Mouse (Mus musculus): Measurements from ENCODE around the gene Gm20388. TPM values are rescaled to one million over a fixed set of nuclear protein-coding genes. Genes with fewer than 3 reads are reported as not detected.
"Not testable (repeated sequence)": the region's sequence is repeated elsewhere in the genome, so short reads cannot be mapped to it uniquely, and the experiment has no call there.

Gm20388 gene
- polyA plus RNA-seq, 1 experiment from 2014 or later = not detected

DNA sequence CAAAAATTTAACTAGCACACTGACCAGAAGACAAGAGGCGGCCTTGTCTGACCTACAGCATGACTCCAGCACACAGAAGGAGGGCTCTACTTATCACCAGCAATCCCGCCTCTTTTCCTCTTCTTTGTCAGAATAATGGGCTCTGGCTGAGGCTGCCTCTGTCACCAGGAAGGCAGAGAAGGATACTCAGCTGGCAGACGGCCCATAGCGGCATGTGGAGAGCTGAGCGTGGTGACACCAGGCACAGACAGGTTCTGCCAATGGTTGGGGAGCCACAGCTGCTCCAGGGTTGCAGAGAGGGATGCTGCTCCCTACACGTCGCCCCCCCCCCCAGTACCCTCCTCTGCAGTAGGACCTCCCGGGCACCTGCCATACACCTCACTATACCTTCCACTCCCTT lies 450.7 kb downstream of the Gm20388 start:
- Histone ChIP-seq H3K36me3 (no peaks in the 10 kb centered on the region), H3K27ac (replicated peaks) (0 out of 2 replicates have a peak overlapping the region, but pooled peaks have one; percentile 12), H3K9me3 (no peaks in the 10 kb centered on the region), H3K4me3 (no peak overlapping the region), H3K4me1 (peaks cover 43% of the 10 kb centered on the region), H3K27me3 (replicated peaks) (peaks cover 8% of the 10 kb centered on the region; the same call in 1 of the 2 replicates), H3K9ac (no peak overlapping the region), H3K4me2 (no peak overlapping the region)
- ATAC-seq (ENCODE audit: extremely low read depth, insufficient number of reproducible peaks, low FRiP score, low TSS enrichment) = no peak
- 48% methylated on average over 8 of the region's 8 CpGs for WGBS

- no peaks in the 10 kb centered on the region for H3K36me3 ChIP-seq
- H3K4me2 ChIP-seq = no peak overlapping the region
- H3K4me1 ChIP-seq = peaks cover 60% of the 10 kb centered on the region
- peak; percentile 7; the same call in 1 of the 2 replicates for ATAC-seq (ENCODE audit: extremely low read depth, insufficient number of reproducible peaks, low FRiP score, low TSS enrichment)
- H3K4me3 ChIP-seq = no peak overlapping the region
- no peaks in the 10 kb centered on the region for H3K27me3 ChIP-seq (replicated peaks)
- H3K9me3 ChIP-seq = no peaks in the 10 kb centered on the region
- 35% methylated on average over 10 of the region's 10 CpGs for WGBS
- H3K27ac ChIP-seq (replicated peaks) = peak overlapping the region; percentile 66
- H3K9ac ChIP-seq = no peak overlapping the region
These were observed 453.0 kb downstream of the Gm20388 start for GRCm38 (mm10) chr8:120363552-120364071.

GRCm38 (mm10) chr8:120364093-120364725 lies 453.6 kb downstream of the Gm20388 start:
- Histone ChIP-seq H3K27ac (replicated peaks) (peak overlapping the region; percentile 66), H3K27me3 (replicated peaks) (no peaks in the 10 kb centered on the region), H3K9ac (no peak overlapping the region), H3K36me3 (no peaks in the 10 kb centered on the region), H3K4me1 (peaks cover 66% of the 10 kb centered on the region), H3K9me3 (no peaks in the 10 kb centered on the region), H3K4me2 (no peak overlapping the region), H3K4me3 (no peak overlapping the region)
- ATAC-seq (ENCODE audit: extremely low read depth, insufficient number of reproducible peaks, low FRiP score, low TSS enrichment) = no peak
- 33% methylated on average over 7 of the region's 7 CpGs for WGBS

- no peak overlapping the region for H3K9ac ChIP-seq
- no peaks in the 10 kb centered on the region for H3K27me3 ChIP-seq (replicated peaks)
- ATAC-seq (ENCODE audit: extremely low read depth, insufficient number of reproducible peaks, low FRiP score, low TSS enrichment) = no peak
- no peaks in the 10 kb centered on the region for H3K9me3 ChIP-seq
- H3K4me3 ChIP-seq = no peak overlapping the region
- no peak overlapping the region for H3K27ac ChIP-seq (replicated peaks)
- H3K36me3 ChIP-seq = no peaks in the 10 kb centered on the region
- H3K4me1 ChIP-seq = peaks cover 79% of the 10 kb centered on the region
- H3K4me2 ChIP-seq = no peak overlapping the region
- WGBS = 89% methylated on average over 6 of the region's 6 CpGs
These were observed 456.2 kb downstream of the Gm20388 start for GRCm38 (mm10) chr8:120366840-120367239.

- H3K27me3 ChIP-seq (replicated peaks); ATAC-seq (ENCODE audit: extremely low read depth, insufficient number of reproducible peaks, low FRiP score, low TSS enrichment); H3K9me3 ChIP-seq; H3K36me3 ChIP-seq; H3K4me3 ChIP-seq: not testable (repeated sequence)
- Histone ChIP-seq H3K9ac (peak overlapping the region; percentile 64), H3K4me2 (0 out of 2 replicates have a peak overlapping the region, but pooled peaks have one; percentile 56), H3K4me1 (peaks cover 93% of the 10 kb centered on the region), H3K27ac (replicated peaks) (peak overlapping the region; percentile 92)
- 100% methylated on average over 1 of the region's 1 CpGs for WGBS
These were observed 457.6 kb downstream of the Gm20388 start for GRCm38 (mm10) chr8:120368191-120368590.

DNA sequence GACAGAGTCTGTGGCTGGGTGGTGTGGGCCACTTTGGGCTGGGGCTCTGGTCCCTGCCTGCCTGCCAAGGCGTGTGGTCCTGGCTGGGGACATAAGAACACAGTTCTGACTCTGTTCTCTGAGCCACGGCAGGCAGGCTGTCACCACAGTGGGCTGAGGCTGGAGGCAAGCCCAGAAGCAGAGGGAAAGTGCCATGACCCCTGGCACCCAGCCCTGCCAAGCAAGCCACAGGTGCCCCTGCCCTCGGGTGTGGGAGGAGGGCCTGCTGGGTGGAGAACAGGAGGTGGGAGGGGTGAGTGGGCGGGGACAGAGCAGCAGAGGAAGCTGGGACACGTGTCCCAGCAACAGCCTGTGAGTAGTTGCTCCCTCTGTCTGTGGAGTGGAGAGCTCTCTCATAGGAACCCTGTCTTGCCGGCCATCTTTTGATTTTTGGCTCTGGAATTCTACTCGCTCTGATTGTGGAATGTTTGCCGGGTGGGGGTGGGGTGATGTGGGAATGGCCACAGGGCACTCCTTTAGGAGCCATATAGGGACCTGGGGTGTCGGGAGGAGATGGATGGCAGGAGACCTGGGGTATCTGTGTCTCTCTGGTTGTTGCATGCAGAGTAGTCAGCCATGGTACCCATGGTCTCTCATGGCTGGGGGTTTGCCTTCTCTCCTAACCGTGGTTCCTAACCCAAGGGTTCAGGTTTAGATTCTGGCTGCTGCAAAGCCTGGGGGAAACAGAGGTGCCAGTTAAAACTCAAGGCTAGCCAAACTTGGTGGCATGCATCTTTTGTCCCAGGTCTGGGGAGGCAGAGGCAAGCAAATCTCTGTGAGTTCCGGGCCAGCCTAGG lies 458.4 kb downstream of the Gm20388 start:
- peak overlapping the region; percentile 92 for H3K27ac ChIP-seq (replicated peaks)
- WGBS = 16% methylated on average over 11 of the region's 11 CpGs
- no peaks in the 10 kb centered on the region for H3K36me3 ChIP-seq
- H3K9ac ChIP-seq = peak overlapping the region; percentile 64
- peak; percentile 48 for ATAC-seq (ENCODE audit: extremely low read depth, insufficient number of reproducible peaks, low FRiP score, low TSS enrichment)
- peaks cover 93% of the 10 kb centered on the region for H3K4me1 ChIP-seq
- H3K9me3 ChIP-seq = no peaks in the 10 kb centered on the region
- H3K4me2 ChIP-seq = peak overlapping the region; percentile 56
- peak overlapping the region; percentile 27 for H3K4me3 ChIP-seq
- H3K27me3 ChIP-seq (replicated peaks) = no peaks in the 10 kb centered on the region

DNA sequence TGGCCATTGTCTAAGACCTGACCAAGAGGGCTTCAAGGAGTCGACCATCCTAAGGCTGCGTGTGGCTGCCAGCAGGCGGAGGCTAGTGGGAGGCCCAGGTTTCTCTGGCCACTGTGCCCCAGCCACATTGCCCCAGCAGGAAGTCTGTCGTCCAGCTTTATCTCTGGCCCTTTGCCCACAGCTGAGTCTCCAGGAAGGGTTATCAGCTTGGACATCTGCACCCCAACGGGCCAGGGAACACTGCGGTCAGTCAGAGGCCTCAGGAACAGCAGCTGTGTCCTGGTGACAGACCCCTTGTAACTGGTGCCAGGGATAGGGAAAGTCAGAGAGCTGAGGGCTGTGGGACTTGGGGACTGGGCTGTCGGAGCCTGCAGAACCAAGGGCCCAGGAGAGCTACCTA lies 459.3 kb downstream of the Gm20388 start:
- Histone ChIP-seq H3K27ac (replicated peaks) (peak overlapping the region; percentile 92), H3K4me1 (peaks cover 93% of the 10 kb centered on the region), H3K4me3 (peak overlapping the region; percentile 27; the same call in 1 of the 2 replicates), H3K9me3 (no peaks in the 10 kb centered on the region), H3K4me2 (peak overlapping the region; percentile 56; the same call in 1 of the 2 replicates), H3K36me3 (no peaks in the 10 kb centered on the region), H3K27me3 (replicated peaks) (no peaks in the 10 kb centered on the region), H3K9ac (peak overlapping the region; percentile 64; the same call in 1 of the 2 replicates)
- WGBS = 33% methylated on average over 7 of the region's 7 CpGs
- ATAC-seq (ENCODE audit: extremely low read depth, insufficient number of reproducible peaks, low FRiP score, low TSS enrichment) = peak; percentile 16; the same call in 1 of the 2 replicates

DNA sequence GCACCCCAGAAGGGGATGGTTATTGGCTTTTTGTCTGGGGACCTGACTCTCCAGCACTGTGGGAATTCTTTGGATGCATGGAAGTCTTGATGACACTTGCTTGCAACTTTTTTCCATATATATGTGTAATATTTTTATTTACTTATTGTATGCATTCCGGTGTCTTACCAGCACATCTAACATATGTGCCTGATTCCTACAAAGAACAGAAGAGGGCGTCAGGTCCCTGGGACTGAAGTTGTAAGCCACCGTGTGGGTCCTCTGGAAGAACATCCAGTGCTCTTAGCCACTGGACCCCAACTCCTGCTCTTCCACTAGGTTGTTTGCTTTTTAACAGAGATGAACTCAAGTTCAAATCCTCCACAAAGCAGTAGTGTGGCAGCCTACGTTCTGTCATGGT lies 459.8 kb downstream of the Gm20388 start:
- Histone ChIP-seq H3K27ac (replicated peaks) (peak overlapping the region; percentile 92), H3K4me3 (no peak overlapping the region; the same call in 1 of the 2 replicates), H3K9me3 (no peaks in the 10 kb centered on the region), H3K4me2 (peak overlapping the region; percentile 56; the same call in 1 of the 2 replicates), H3K9ac (peak overlapping the region; percentile 64; the same call in 1 of the 2 replicates), H3K36me3 (no peaks in the 10 kb centered on the region), H3K27me3 (replicated peaks) (no peaks in the 10 kb centered on the region), H3K4me1 (peaks cover 94% of the 10 kb centered on the region)
- WGBS = 54% methylated on average over 4 of the region's 4 CpGs
- no peak for ATAC-seq (ENCODE audit: extremely low read depth, insufficient number of reproducible peaks, low FRiP score, low TSS enrichment)

GRCm38 (mm10) chr8:120371146-120371545 lies 460.5 kb downstream of the Gm20388 start:
- WGBS = 33% methylated on average over 5 of the region's 5 CpGs
- Histone ChIP-seq H3K4me1 (peaks cover 92% of the 10 kb centered on the region), H3K4me3 (no peak overlapping the region), H3K4me2 (peak overlapping the region; percentile 31), H3K27ac (replicated peaks) (peak overlapping the region; percentile 92), H3K36me3 (no peaks in the 10 kb centered on the region), H3K9ac (peak overlapping the region; percentile 41), H3K27me3 (replicated peaks) (no peaks in the 10 kb centered on the region), H3K9me3 (no peaks in the 10 kb centered on the region)
- no peak for ATAC-seq (ENCODE audit: extremely low read depth, insufficient number of reproducible peaks, low FRiP score, low TSS enrichment)

- Histone ChIP-seq H3K9ac (peak overlapping the region; percentile 41), H3K9me3 (no peaks in the 10 kb centered on the region), H3K4me2 (peak overlapping the region; percentile 31), H3K36me3 (no peaks in the 10 kb centered on the region), H3K4me3 (no peak overlapping the region), H3K27me3 (replicated peaks) (no peaks in the 10 kb centered on the region), H3K27ac (replicated peaks) (peak overlapping the region; percentile 92), H3K4me1 (peaks cover 98% of the 10 kb centered on the region)
- ATAC-seq (ENCODE audit: extremely low read depth, insufficient number of reproducible peaks, low FRiP score, low TSS enrichment) = peak; percentile 71
- 23% methylated on average over 8 of the region's 8 CpGs for WGBS
These were observed 461.2 kb downstream of the Gm20388 start for GRCm38 (mm10) chr8:120371725-120372457.

DNA sequence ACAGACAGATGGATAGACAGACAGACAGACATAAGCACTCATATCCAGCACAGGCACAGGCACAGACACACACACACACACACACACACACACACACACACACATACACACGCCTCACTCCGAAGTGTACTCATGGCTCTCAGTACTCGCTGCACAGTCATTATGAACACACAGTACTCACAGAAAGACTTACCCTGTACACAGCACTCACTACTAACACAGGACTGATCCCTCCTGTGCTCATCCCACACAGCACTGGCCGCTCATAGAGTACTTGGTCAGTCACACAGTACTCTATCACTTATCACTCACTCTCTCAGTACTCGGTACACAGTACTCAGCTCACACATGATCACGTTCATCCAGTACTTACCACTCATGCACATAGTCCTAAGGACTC lies 462.0 kb downstream of the Gm20388 start:
- ATAC-seq (ENCODE audit: extremely low read depth, insufficient number of reproducible peaks, low FRiP score, low TSS enrichment) = no peak
- Histone ChIP-seq H3K27me3 (replicated peaks) (no peaks in the 10 kb centered on the region), H3K4me2 (peak overlapping the region; percentile 31), H3K4me3 (no peak overlapping the region), H3K9me3 (no peaks in the 10 kb centered on the region), H3K36me3 (no peaks in the 10 kb centered on the region), H3K4me1 (peaks cover 98% of the 10 kb centered on the region), H3K9ac (peak overlapping the region; percentile 41), H3K27ac (replicated peaks) (peak overlapping the region; percentile 92)
- WGBS = 74% methylated on average over 6 of the region's 6 CpGs

All from heart, embryonic 13.5 days (tissue).